Mouse (Mus musculus): ENCODE data around the gene Gm17571.

GRCm38 (mm10) chr9:13430302-13430701 lies 16.3 kb downstream of the Gm17571 start:
- TF ChIP-seq POLR2A (IDR thresholded peaks at IDR 0.05; ENCODE audit: insufficient read depth, low read depth, low read length), result no peak
- TF ChIP-seq CTCF (IDR thresholded peaks at IDR 0.05; ENCODE audit: insufficient read depth, low read depth, low read length), result no peak

Measured in olfactory bulb, adult 2 months (tissue).